Mouse (Mus musculus): ENCODE results near the gene Aadacl3. TPM values are rescaled to one million over a fixed set of nuclear protein-coding genes. Genes with fewer than 3 reads are reported as not detected.

Gene Aadacl3
- not detected for total RNA-seq (2023)

GRCm38 (mm10) chr4:144463656-144464055 lies at the start of gene Aadacl3:
TSS of gene Aadacl3 (minus strand) at chr4:144463756.

GRCm38 (mm10) chr4:144453217-144453616 lies 10.3 kb downstream of the Aadacl3 start, which contains the start of gene Gm9944:
TSS of gene Gm9944 (minus strand) at chr4:144453317.

GRCm38 (mm10) chr4:144438672-144439071 lies 24.9 kb downstream of the Aadacl3 start, which contains the start of gene 1700012P22Rik:
TSS of gene 1700012P22Rik (minus strand) at chr4:144438772.

GRCm38 (mm10) chr4:144408290-144408689 lies 55.3 kb downstream of the Aadacl3 start, which contains the start of gene Pramef12:
TSS of gene Pramef12 (minus strand) at chr4:144408464.

Other genes with a start within 250 kb of the Aadacl3 start
- gene Pramel5, start 183.3 kb downstream of the Aadacl3 start, total RNA-seq (2023): not detected
- not detected for gene Gm13128, start 133.5 kb downstream of the Aadacl3 start, total RNA-seq (2023)
- not detected for gene Gm13119, start 105.8 kb downstream of the Aadacl3 start, total RNA-seq (2023)
- gene Pramef20, start 85.8 kb downstream of the Aadacl3 start, total RNA-seq (2023): not detected
- not detected for gene Pramef12, start 55.3 kb downstream of the Aadacl3 start, total RNA-seq (2023)
- gene 1700012P22Rik, start 25.0 kb downstream of the Aadacl3 start, total RNA-seq (2023): not detected
- not detected for gene Gm9944, start 10.4 kb downstream of the Aadacl3 start, total RNA-seq (2023)
- not detected for gene 9430007A20Rik, start 56.1 kb upstream of the Aadacl3 start, total RNA-seq (2023)
- gene Gm13124, start 101.4 kb upstream of the Aadacl3 start, total RNA-seq (2023): not detected
- gene Aadacl4, start 150.0 kb upstream of the Aadacl3 start, total RNA-seq (2023): not detected
- gene Gm436, start 222.6 kb upstream of the Aadacl3 start, total RNA-seq (2023): not detected